Mouse (Mus musculus) heart, postnatal 0 days (tissue): ENCODE measurements around the gene Anapc16. TPM values are rescaled to one million over a fixed set of nuclear protein-coding genes. Genes with fewer than 3 reads are reported as not detected.

Experiments used
- ATAC-seq: fragments of 200-750 bp; cut with Nextera tagmentation; 2 replicates; pipeline ENCODE4 v1.8.0; 2017; ENCODE audit warnings: low read depth, moderate number of reproducible peaks, moderate library complexity; ENCODE audit not compliant: insufficient read depth
- DNase-seq: peaks from one replicate; pipeline ENCODE4 v3.0.0-alpha.2; 2016; ENCODE audit warnings: low spot score
- H3K27ac ChIP-seq: fragments of 300-500 bp; sonication (generic); 2 replicates; pipeline ENCODE4 v1.5.1; 2014; ENCODE audit warnings: low read depth, mild to moderate bottlenecking
- H3K27me3 ChIP-seq: fragments of 300-500 bp; sonication (generic); 2 replicates; pipeline ENCODE4 v1.6.1; 2014; ENCODE audit warnings: low read length, mixed read lengths; ENCODE audit not compliant: control insufficient read depth, insufficient read depth
- H3K36me3 ChIP-seq: fragments of 300-500 bp; sonication (generic); replicated peaks from 2 replicates; pipeline ENCODE4 v1.6.1; 2014; ENCODE audit warnings: low read length, mixed read lengths; ENCODE audit not compliant: control insufficient read depth, insufficient read depth
- H3K4me1 ChIP-seq: fragments of 300-500 bp; sonication (generic); 2 replicates; pipeline ENCODE4 v1.6.1; 2014; ENCODE audit warnings: antibody characterized with exemption; ENCODE audit not compliant: control insufficient read depth, insufficient read depth
- H3K4me2 ChIP-seq: fragments of 300-500 bp; sonication (generic); 2 replicates; pipeline ENCODE4 v1.6.1; 2014; ENCODE audit warnings: low read depth, mild to moderate bottlenecking, low read length, moderate library complexity
- H3K4me3 ChIP-seq: fragments of 300-500 bp; sonication (generic); 2 replicates; pipeline ENCODE4 v1.5.1; 2014; ENCODE audit warnings: low read depth, low read length
- H3K9ac ChIP-seq: fragments of 300-500 bp; sonication (generic); replicated peaks from 2 replicates; pipeline ENCODE4 v1.6.1; 2014; ENCODE audit warnings: low read depth, low read length, mixed read lengths
- H3K9me3 ChIP-seq: fragments of 300-500 bp; sonication (generic); replicated peaks from 2 replicates; pipeline ENCODE4 v1.6.1; 2016; ENCODE audit warnings: low read length; ENCODE audit not compliant: control insufficient read depth
- CTCF ChIP-seq: IDR thresholded peaks from 2 replicates; pipeline ENCODE4 v1.5.1; 2016; ENCODE audit warnings: antibody characterized with exemption, control low read depth, low read depth
- EP300 ChIP-seq: IDR thresholded peaks from 2 replicates; pipeline ENCODE4 v1.6.1; 2016; ENCODE audit warnings: antibody characterized with exemption, low read depth
- WGBS: fragments of 180-500 bp; shearing (Covaris S2); extraction: QIAGEN DNeasy Blood & Tissue Kit; methylation state at CpG from one replicate; pipeline ENCODE4 v1.1.7; 2014; 5-methylcytosine and 5-hydroxymethylcytosine counted together
- polyA plus RNA-seq: library from polyadenylated mRNA; unstranded; fragments of >200 nt; fragmentation: Nextera tagmentation; extraction: Ambion mirVana; gene quantifications from 2 replicates; pipeline ENCODE4 v1.2.1, GENCODE M21; 2015
- total RNA-seq: library from RNA; depleted of rRNA; stranded (reverse); fragments of >200 nt; gene quantifications from 2 replicates; pipeline ENCODE4 v1.2.3, GENCODE M21; 2014; ENCODE audit warnings: low replicate concordance; rRNA removed

Gene Anapc16
- total and polyA plus RNA-seq, 2 experiments from 2014 or later: 29.7 to 104 TPM

DNA sequence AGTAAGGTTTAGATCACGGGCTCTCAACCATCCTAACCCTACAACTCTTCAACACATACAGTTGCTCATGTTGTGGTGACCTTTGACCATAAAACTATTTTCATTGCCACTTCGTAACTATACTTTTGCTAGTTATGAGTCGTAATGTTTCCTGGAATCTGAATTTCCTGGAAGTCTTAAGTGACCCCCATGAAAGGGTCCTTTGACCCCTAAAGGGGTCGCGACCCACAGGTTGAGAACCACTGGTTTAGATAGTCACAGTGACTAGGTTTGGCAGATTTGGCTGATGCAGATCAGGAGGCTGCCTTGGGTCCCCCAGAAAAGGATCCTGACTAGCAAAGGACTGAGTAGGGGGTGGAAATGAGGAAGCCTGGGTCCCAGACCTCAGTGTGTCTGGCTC is 64.3 kb downstream of the Anapc16 start:
- TF ChIP-seq EP300 (no peak), CTCF (no peak)
- WGBS: 82% methylated on average over 5 of the region's 5 CpGs
- Histone ChIP-seq H3K4me1 (peaks cover 17% of the 10 kb centered on the region), H3K4me2 (no peak overlapping the region), H3K36me3 (no peaks in the 10 kb centered on the region), H3K27me3 (no peaks in the 10 kb centered on the region), H3K27ac (no peak overlapping the region), H3K9me3 (no peaks in the 10 kb centered on the region), H3K4me3 (no peak overlapping the region), H3K9ac (no peak overlapping the region)
- ATAC-seq (no peak), DNase-seq (no peak)

Other genes starting within 250 kb of the Anapc16 start
- 48.5 and 50.0 TPM in 2 replicates for gene Dnajb12, start 123.6 kb downstream of the Anapc16 start, total RNA-seq
- 18.4 and 18.5 TPM in 2 replicates for gene Dnajb12, start 123.6 kb downstream of the Anapc16 start, polyA plus RNA-seq
- 30.3 and 35.6 TPM in 2 replicates for gene Ddit4, start 51.3 kb downstream of the Anapc16 start, total RNA-seq
- 17.0 and 17.4 TPM in 2 replicates for gene Ddit4, start 51.3 kb downstream of the Anapc16 start, polyA plus RNA-seq
- 14.0 and 15.7 TPM in 2 replicates for gene Ascc1, start 330 bp downstream of the Anapc16 start, total RNA-seq
- 34.6 and 35.8 TPM in 2 replicates for gene Ascc1, start 330 bp downstream of the Anapc16 start, polyA plus RNA-seq
- 18.3 and 18.4 TPM in 2 replicates for gene Spock2, start 103.1 kb upstream of the Anapc16 start, total RNA-seq
- gene Spock2, start 103.1 kb upstream of the Anapc16 start, polyA plus RNA-seq: 5.2 and 5.7 TPM in 2 replicates
- gene Chst3, start 216.1 kb upstream of the Anapc16 start, total RNA-seq: 2.2 and 2.4 TPM in 2 replicates
- gene Chst3, start 216.1 kb upstream of the Anapc16 start, polyA plus RNA-seq: 0.20 and 0.27 TPM in 2 replicates